Mouse (Mus musculus): ENCODE data around the gene Pacs2.

- TF ChIP-seq POLR2A (IDR thresholded peaks at IDR 0.05; ENCODE audit: extremely low read depth, insufficient read depth, low read length): no peak
- no peak for TF ChIP-seq CTCF (IDR thresholded peaks at IDR 0.05; ENCODE audit: extremely low read depth, insufficient read depth, low read length)
Measured at GRCm38 (mm10) chr12:113014561-113015556, 551 bp downstream of the Pacs2 start.
